Mouse (Mus musculus) forebrain, postnatal 0 days (tissue): ENCODE results near the gene Zfp961. TPM values are rescaled to one million over a fixed set of nuclear protein-coding genes. Genes with fewer than 3 reads are reported as not detected.

Experiments
- ATAC-seq: fragments of 200-750 bp; cut with Nextera tagmentation; 2 replicates; pipeline ENCODE4 v1.8.0; 2017; ENCODE audit warnings: mild to moderate bottlenecking, moderate library complexity
- DNase-seq: peaks from one replicate; pipeline ENCODE4 v3.0.0-alpha.2; 2015
- H3K27ac ChIP-seq: fragments of 300-500 bp; sonication (generic); 2 replicates; pipeline ENCODE4 v1.5.1; 2014; ENCODE audit warnings: low read depth, mild to moderate bottlenecking, antibody characterized with exemption, low read length, moderate library complexity, mixed read lengths
- H3K27me3 ChIP-seq: fragments of 300-500 bp; sonication (generic); 2 replicates; pipeline ENCODE4 v1.6.1; 2014; ENCODE audit warnings: mild to moderate bottlenecking, low read length, mixed read lengths; ENCODE audit not compliant: insufficient read depth
- H3K36me3 ChIP-seq: fragments of 300-500 bp; sonication (generic); 2 replicates; pipeline ENCODE4 v1.6.1; 2014; ENCODE audit warnings: mild to moderate bottlenecking, moderate library complexity; ENCODE audit not compliant: insufficient read depth
- H3K4me1 ChIP-seq: fragments of 300-500 bp; sonication (generic); 2 replicates; pipeline ENCODE4 v1.6.1; 2014; ENCODE audit warnings: antibody characterized with exemption; ENCODE audit not compliant: insufficient read depth
- H3K4me2 ChIP-seq: fragments of 300-500 bp; sonication (generic); 2 replicates; pipeline ENCODE4 v1.6.1; 2014; ENCODE audit warnings: low read depth, mild to moderate bottlenecking, moderate library complexity
- H3K4me3 ChIP-seq: fragments of 300-500 bp; sonication (generic); 2 replicates; pipeline ENCODE4 v1.5.1; 2014; ENCODE audit warnings: low read depth, low read length, mixed read lengths
- H3K9ac ChIP-seq: fragments of 300-500 bp; sonication (generic); 2 replicates; pipeline ENCODE4 v1.6.1; 2014; ENCODE audit warnings: mild to moderate bottlenecking
- H3K9me3 ChIP-seq: fragments of 300-500 bp; sonication (generic); 2 replicates; pipeline ENCODE4 v1.6.1; 2016; ENCODE audit warnings: low read length
- CTCF ChIP-seq: sonication (generic); IDR thresholded peaks from 2 replicates; pipeline ENCODE4 v1.5.1; 2016; ENCODE audit warnings: antibody characterized with exemption, control low read depth, low read depth
- WGBS: fragments of 180-500 bp; shearing (Covaris S2); extraction: QIAGEN DNeasy Blood & Tissue Kit; methylation state at CpG from one replicate; pipeline ENCODE4 v1.1.7; 2014; 5-methylcytosine and 5-hydroxymethylcytosine counted together
- polyA plus RNA-seq: library from polyadenylated mRNA; unstranded; fragments of >200 nt; fragmentation: Nextera tagmentation; extraction: Ambion mirVana; gene quantifications from 2 replicates; pipeline ENCODE4 v1.2.1, GENCODE M21; 2015
- total RNA-seq: library from RNA; depleted of rRNA; stranded (reverse); fragments of >200 nt; gene quantifications from 2 replicates; pipeline ENCODE4 v1.2.3, GENCODE M21; 2014

Gene Zfp961
- total and polyA plus RNA-seq, 2 experiments from 2014 or later, result 14.5 to 28.8 TPM

DNA sequence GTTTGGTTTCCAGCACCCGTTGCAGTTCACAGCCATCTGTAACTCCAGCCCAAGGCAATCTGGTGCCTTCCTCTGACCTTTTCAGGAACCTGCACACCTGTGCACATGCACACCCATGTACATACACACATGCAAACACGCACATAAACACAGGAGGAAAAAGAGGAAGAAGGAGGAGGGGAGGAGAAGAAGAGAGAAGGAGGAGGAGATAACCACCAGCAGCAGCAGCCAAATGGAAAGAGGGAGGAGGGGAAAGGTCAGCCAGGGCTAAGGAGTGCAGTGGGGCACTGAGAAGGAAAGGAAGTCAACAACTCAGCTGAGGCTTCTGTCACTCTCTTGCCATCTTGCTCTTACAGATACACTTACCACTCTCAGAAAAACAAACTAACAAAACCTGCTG lies 30.2 kb downstream of the Zfp961 start:
- DNase-seq (no peak), ATAC-seq (no peak)
- H3K4me2 ChIP-seq, result no peak overlapping the region
- H3K4me3 ChIP-seq, result no peak overlapping the region
- WGBS, result 76% methylated on average over 2 of the region's 2 CpGs
- H3K9me3 ChIP-seq, result no peaks in the 10 kb centered on the region
- TF ChIP-seq CTCF, result no peak
- H3K9ac ChIP-seq, result no peak overlapping the region
- H3K36me3 ChIP-seq, result no peaks in the 10 kb centered on the region
- no peaks in the 10 kb centered on the region for H3K4me1 ChIP-seq
- no peak overlapping the region for H3K27ac ChIP-seq
- no peaks in the 10 kb centered on the region for H3K27me3 ChIP-seq

DNA sequence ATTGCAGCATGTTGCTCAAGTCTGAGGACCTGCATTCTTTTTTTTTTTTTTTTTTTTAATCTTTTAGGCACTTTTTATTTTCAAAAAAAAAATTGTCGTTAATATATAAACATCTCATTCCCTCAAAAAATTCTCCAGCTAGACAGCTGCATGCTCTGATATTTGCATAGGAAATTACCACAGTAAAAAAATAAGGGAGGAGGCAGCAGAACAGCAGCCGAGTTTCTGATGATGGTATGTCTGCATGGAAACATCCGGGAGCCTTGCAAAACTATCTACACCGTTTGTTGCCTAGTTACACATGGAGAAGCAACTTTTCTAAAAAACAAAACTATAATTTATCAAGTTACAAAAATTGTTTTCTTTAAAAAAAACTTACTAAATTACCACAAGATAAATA lies 30.6 kb downstream of the Zfp961 start:
- Histone ChIP-seq H3K4me1 (no peaks in the 10 kb centered on the region), H3K36me3 (no peaks in the 10 kb centered on the region), H3K4me2 (no peak overlapping the region), H3K9me3 (no peaks in the 10 kb centered on the region), H3K4me3 (no peak overlapping the region), H3K27ac (no peak overlapping the region), H3K27me3 (no peaks in the 10 kb centered on the region), H3K9ac (no peak overlapping the region)
- DNase-seq (no peak), ATAC-seq (no peak)
- TF ChIP-seq CTCF, result no peak
- 77% methylated on average over 4 of the region's 4 CpGs for WGBS

DNA sequence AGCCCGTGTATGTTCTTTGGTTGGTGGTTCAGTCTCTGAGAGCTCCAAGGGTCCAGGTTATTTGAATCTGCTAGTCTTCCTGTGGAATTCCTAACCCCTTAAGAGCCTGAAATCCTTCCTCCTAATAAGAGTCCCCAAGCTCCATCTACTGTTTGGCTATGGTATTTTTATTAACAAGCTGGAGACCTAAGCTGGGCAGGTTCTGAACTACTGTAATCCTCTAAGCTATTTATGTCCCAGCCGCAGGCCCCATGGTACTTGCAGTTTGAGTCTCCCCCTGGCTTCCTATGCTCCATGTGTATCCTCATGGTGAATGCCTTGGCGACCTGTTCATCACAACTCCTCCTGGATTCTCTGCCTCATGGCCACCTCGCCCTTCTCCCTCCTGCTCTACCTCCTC lies 33.8 kb downstream of the Zfp961 start:
- no peak overlapping the region for H3K9ac ChIP-seq
- H3K4me3 ChIP-seq, result no peak overlapping the region
- no peaks in the 10 kb centered on the region for H3K9me3 ChIP-seq
- no peak overlapping the region for H3K4me2 ChIP-seq
- H3K4me1 ChIP-seq, result 0 out of 2 replicates have a peak, but pooled peaks cover 6% of the 10 kb centered on the region
- H3K27ac ChIP-seq, result no peak overlapping the region
- TF ChIP-seq CTCF, result peak; percentile 52
- no peaks in the 10 kb centered on the region for H3K27me3 ChIP-seq
- peak; percentile 37 for DNase-seq
- no peaks in the 10 kb centered on the region for H3K36me3 ChIP-seq
- ATAC-seq, result 0 out of 2 replicates have a peak, but pooled peaks have one; percentile 24
- 61% methylated on average over 4 of the region's 4 CpGs for WGBS

DNA sequence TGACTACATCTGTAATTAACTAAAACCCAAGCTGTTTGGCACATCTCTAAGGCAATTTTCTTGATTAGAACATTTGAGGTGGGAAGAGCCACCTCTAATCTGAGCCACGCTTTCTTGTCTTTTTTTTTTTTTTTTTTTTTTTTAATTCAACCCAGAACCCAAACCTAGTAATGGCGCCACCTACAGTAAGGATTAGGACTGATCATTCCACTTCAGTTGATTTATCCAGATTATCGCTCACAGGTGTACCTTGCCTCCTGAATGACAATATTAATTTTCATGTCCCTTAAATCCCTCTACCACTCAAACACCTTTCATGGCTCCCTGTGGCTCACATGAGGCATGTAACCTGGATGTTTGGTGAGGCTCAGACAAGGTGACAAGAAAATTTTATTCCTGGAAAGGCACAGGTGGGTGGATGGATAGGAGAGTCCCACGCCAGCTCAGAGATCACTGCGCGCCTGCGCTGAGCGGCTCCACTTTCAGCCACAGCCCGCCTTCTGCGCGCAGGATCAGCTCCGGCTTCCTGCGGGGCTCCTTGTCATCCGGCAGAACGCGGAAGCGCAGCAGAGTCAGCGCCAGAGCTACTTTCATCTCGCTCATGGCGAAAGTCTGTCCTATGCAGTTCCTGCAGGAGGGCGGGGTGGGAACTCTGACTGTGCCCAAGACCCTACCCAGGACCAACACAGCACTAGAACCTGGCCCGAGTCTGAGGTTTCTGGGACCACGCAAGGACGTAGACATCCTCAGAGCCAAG lies 37.5 kb downstream of the Zfp961 start:
- peak; percentile 95 for ATAC-seq
- 9% methylated on average over 24 of the region's 24 CpGs for WGBS
- no peaks in the 10 kb centered on the region for H3K27me3 ChIP-seq
- DNase-seq, result peak; percentile 84
- no peaks in the 10 kb centered on the region for H3K36me3 ChIP-seq
- peak overlapping the region; percentile 64 for H3K27ac ChIP-seq
- peak overlapping the region; percentile 60 for H3K9ac ChIP-seq
- H3K9me3 ChIP-seq, result no peaks in the 10 kb centered on the region
- 0 out of 2 replicates have a peak, but pooled peaks cover 6% of the 10 kb centered on the region for H3K4me1 ChIP-seq
- peak overlapping the region; percentile 43 for H3K4me3 ChIP-seq
- H3K4me2 ChIP-seq, result peak overlapping the region; percentile 68
- TF ChIP-seq CTCF, result peak; percentile 38; the same call in 1 of the 2 replicates

DNA sequence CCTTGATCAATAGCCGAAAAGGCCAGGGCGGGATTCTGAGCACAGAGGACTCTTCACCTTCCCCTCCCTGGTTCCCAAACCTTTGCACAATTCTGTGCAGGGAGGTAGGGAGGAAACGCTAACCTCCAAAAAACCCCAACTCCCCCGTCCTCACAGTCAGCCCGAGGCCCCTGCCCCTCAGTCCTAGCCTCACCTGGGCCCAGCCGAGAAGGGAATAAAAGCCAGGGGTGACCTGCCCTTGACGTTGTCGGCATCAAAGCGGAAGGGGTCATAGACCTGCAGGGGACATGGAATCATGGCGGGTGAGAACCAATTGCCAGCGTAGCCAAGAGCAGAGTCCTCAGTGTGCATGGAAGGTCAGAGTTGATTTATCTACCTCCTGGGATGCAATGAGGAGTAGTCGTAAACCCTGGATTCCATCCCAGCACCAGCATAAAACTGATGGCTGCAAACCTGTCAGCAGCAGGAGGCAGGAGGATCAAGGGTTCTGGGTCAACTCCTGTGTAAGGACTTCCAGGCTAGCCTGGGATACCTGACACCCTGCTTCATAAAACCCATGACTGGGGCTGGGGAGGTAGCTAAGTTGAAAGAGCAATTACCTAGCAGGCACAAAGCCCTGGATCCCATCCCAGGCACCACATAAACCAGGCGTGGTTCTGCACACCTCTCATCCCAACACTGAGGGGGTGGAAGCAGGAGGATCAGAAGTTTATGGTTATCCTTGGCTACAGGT lies 38.2 kb downstream of the Zfp961 start:
- peak overlapping the region; percentile 68 for H3K4me2 ChIP-seq
- peak overlapping the region; percentile 60 for H3K9ac ChIP-seq
- WGBS, result 68% methylated on average over 13 of the region's 13 CpGs
- H3K27ac ChIP-seq, result peak overlapping the region; percentile 64
- ATAC-seq, result no peak
- no peak for DNase-seq
- H3K4me1 ChIP-seq, result 0 out of 2 replicates have a peak, but pooled peaks cover 6% of the 10 kb centered on the region
- H3K36me3 ChIP-seq, result no peaks in the 10 kb centered on the region
- H3K9me3 ChIP-seq, result no peaks in the 10 kb centered on the region
- no peak for TF ChIP-seq CTCF
- peak overlapping the region; percentile 43 for H3K4me3 ChIP-seq
- no peaks in the 10 kb centered on the region for H3K27me3 ChIP-seq

DNA sequence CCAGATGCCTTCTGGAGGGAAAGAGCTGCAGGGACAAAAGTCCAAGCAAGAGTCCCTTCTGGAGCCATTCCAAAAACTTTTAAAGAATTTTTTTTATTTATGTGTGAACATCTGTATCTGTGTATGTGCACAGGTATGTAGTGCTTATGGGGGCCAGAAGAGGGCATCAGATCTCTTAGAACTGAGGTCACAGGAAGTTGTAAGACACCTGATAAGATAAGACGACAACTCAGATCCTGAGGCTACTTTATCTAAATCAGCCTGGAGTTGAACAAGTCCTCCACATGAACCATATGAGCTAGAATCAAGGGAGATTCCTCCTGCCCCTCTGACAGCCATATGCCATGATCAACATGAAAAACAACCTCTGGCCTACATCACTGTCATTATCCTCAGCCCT lies 48.6 kb downstream of the Zfp961 start:
- Histone ChIP-seq H3K27ac (no peak overlapping the region), H3K36me3 (no peaks in the 10 kb centered on the region), H3K4me1 (no peaks in the 10 kb centered on the region), H3K4me2 (no peak overlapping the region), H3K27me3 (no peaks in the 10 kb centered on the region), H3K9ac (no peak overlapping the region), H3K9me3 (no peaks in the 10 kb centered on the region), H3K4me3 (no peak overlapping the region)
- ATAC-seq (no peak), DNase-seq (no peak)
- 97% methylated on average over 1 of the region's 1 CpGs for WGBS
- TF ChIP-seq CTCF, result no peak

DNA sequence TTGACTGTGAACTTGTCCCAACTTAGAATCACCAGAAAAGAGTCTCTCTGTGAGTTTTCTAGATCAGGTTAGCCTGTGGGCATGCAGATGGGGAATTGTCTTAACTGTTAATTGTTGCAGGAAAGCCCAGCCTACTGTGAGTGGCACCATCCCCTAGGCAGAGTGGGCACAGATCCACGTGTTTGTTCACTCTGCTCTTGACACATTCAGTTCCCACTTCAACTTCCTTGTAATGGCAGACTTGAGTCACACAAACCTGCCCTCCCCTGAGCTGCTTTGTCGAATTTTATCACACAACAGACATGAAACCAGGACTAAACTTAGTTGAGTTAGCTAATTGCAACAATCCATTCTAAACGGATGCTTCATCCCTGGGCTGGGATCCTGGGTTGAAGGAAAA lies 49.4 kb downstream of the Zfp961 start:
- DNase-seq (no peak), ATAC-seq (no peak)
- Histone ChIP-seq H3K36me3 (no peaks in the 10 kb centered on the region), H3K27ac (no peak overlapping the region), H3K4me3 (no peak overlapping the region), H3K4me2 (no peak overlapping the region), H3K9ac (no peak overlapping the region), H3K27me3 (no peaks in the 10 kb centered on the region), H3K4me1 (no peaks in the 10 kb centered on the region), H3K9me3 (no peaks in the 10 kb centered on the region)
- WGBS, result 61% methylated on average over 3 of the region's 3 CpGs
- TF ChIP-seq CTCF, result no peak
